Mouse (Mus musculus) bone marrow, adult 2 months (tissue): ENCODE measurements around the gene Ghr.

Experiments used
- CTCF ChIP-seq: fragments of 200-500 bp; IDR thresholded peaks from 2 replicates; pipeline ENCODE4 v1.5.1; 2011; ENCODE audit warnings: low read length, control low read depth; ENCODE audit not compliant: control insufficient read depth, insufficient read depth
- POLR2A ChIP-seq: fragments of 200-500 bp; IDR thresholded peaks from 2 replicates; pipeline ENCODE4 v1.6.1; 2011; ENCODE audit warnings: low read depth, mild to moderate bottlenecking, control low read depth, low read length, borderline replicate concordance; ENCODE audit not compliant: control insufficient read depth

GRCm38 (mm10) chr15:3316617-3317016, 266.7 kb downstream of the Ghr start:
- TF ChIP-seq POLR2A, result no peak
- no peak for TF ChIP-seq CTCF
